Mouse (Mus musculus) lung, embryonic 16.5 days (tissue): ENCODE results near the gene Necap2. TPM values are rescaled to one million over a fixed set of nuclear protein-coding genes. Genes with fewer than 3 reads are reported as not detected.

Source experiments
- ATAC-seq: fragments of 200-750 bp; cut with Nextera tagmentation; 2 replicates; pipeline ENCODE4 v1.8.0; 2017; ENCODE audit warnings: low read depth, mild to moderate bottlenecking, moderate library complexity
- H3K27ac ChIP-seq: fragments of 300-500 bp; sonication (generic); 2 replicates; pipeline ENCODE4 v1.5.1; 2014; ENCODE audit warnings: mild to moderate bottlenecking, control low read depth, low read length
- H3K27me3 ChIP-seq: fragments of 300-500 bp; sonication (generic); 2 replicates; pipeline ENCODE4 v1.6.1; 2014; ENCODE audit warnings: low read depth, low read length, mixed read lengths; ENCODE audit not compliant: control insufficient read depth, insufficient read depth
- H3K36me3 ChIP-seq: fragments of 300-500 bp; sonication (generic); 2 replicates; pipeline ENCODE4 v1.6.1; 2014; ENCODE audit warnings: low read length; ENCODE audit not compliant: control insufficient read depth, insufficient read depth
- H3K4me1 ChIP-seq: fragments of 300-500 bp; sonication (generic); replicated peaks from 2 replicates; pipeline ENCODE4 v1.6.1; 2014; ENCODE audit warnings: low read length, mixed read lengths; ENCODE audit not compliant: control insufficient read depth, insufficient read depth
- H3K4me2 ChIP-seq: fragments of 300-500 bp; sonication (generic); 2 replicates; pipeline ENCODE4 v1.6.1; 2014; ENCODE audit warnings: low read depth, low read length, control low read depth
- H3K4me3 ChIP-seq: fragments of 300-500 bp; sonication (generic); 2 replicates; pipeline ENCODE4 v1.5.1; 2014; ENCODE audit warnings: mild to moderate bottlenecking, low read length, control low read depth
- H3K9ac ChIP-seq: fragments of 300-500 bp; sonication (generic); 2 replicates; pipeline ENCODE4 v1.6.1; 2014; ENCODE audit warnings: low read length, control low read depth
- H3K9me3 ChIP-seq: fragments of 300-500 bp; sonication (generic); 2 replicates; pipeline ENCODE4 v1.6.1; 2016; ENCODE audit warnings: low read length; ENCODE audit not compliant: control insufficient read depth
- WGBS: fragments of 180-500 bp; shearing (Covaris S2); extraction: QIAGEN DNeasy Blood & Tissue Kit; methylation state at CpG from one replicate; pipeline ENCODE4 v1.1.7; 2014; 5-methylcytosine and 5-hydroxymethylcytosine counted together
- polyA plus RNA-seq: library from polyadenylated mRNA; unstranded; fragments of >200 nt; fragmentation: Nextera tagmentation; extraction: Ambion mirVana; gene quantifications from 2 replicates; pipeline ENCODE4 v1.2.1, GENCODE M21; 2015

Necap2 gene
- polyA plus RNA-seq, 1 experiment from 2014 or later = 116 TPM

GRCm38 (mm10) chr4:141053138-141053537 is 25.0 kb downstream of the Necap2 start:
- no peaks in the 10 kb centered on the region for H3K9me3 ChIP-seq
- 52% methylated on average over 8 of the region's 8 CpGs for WGBS
- peaks cover 6% of the 10 kb centered on the region; the same call in 1 of the 2 replicates for H3K4me1 ChIP-seq
- no peak for ATAC-seq
- H3K4me2 ChIP-seq = no peak overlapping the region
- no peak overlapping the region for H3K27ac ChIP-seq
- H3K9ac ChIP-seq = no peak overlapping the region
- no peaks in the 10 kb centered on the region for H3K27me3 ChIP-seq
- peaks cover 9% of the 10 kb centered on the region; the same call in 1 of the 2 replicates for H3K36me3 ChIP-seq
- no peak overlapping the region for H3K4me3 ChIP-seq

GRCm38 (mm10) chr4:141052442-141052841 is 25.7 kb downstream of the Necap2 start:
- Histone ChIP-seq H3K36me3 (peaks cover 9% of the 10 kb centered on the region; the same call in 1 of the 2 replicates), H3K4me2 (no peak overlapping the region), H3K27ac (no peak overlapping the region), H3K27me3 (no peaks in the 10 kb centered on the region), H3K4me3 (no peak overlapping the region), H3K4me1 (peaks cover 6% of the 10 kb centered on the region; the same call in 1 of the 2 replicates), H3K9me3 (no peaks in the 10 kb centered on the region), H3K9ac (no peak overlapping the region)
- 79% methylated on average over 12 of the region's 12 CpGs for WGBS
- no peak for ATAC-seq

GRCm38 (mm10) chr4:141049476-141049835 is 28.7 kb downstream of the Necap2 start:
- H3K9me3 ChIP-seq = no peaks in the 10 kb centered on the region
- WGBS = 42% methylated on average over 4 of the region's 4 CpGs

GRCm38 (mm10) chr4:141048810-141049475 is 29.2 kb downstream of the Necap2 start:
- H3K36me3 ChIP-seq = no peaks in the 10 kb centered on the region
- ATAC-seq = no peak
- WGBS = 84% methylated on average over 17 of the region's 17 CpGs
- H3K9me3 ChIP-seq = no peaks in the 10 kb centered on the region
- no peak overlapping the region for H3K27ac ChIP-seq
- no peak overlapping the region for H3K4me3 ChIP-seq
- H3K27me3 ChIP-seq = no peaks in the 10 kb centered on the region
- no peak overlapping the region for H3K9ac ChIP-seq
- peaks cover 5% of the 10 kb centered on the region; the same call in 1 of the 2 replicates for H3K4me1 ChIP-seq
- no peak overlapping the region for H3K4me2 ChIP-seq

More at GRCm38 (mm10) chr4:141049476-141049835, 28.7 kb downstream of the Necap2 start:
- no peak overlapping the region for H3K4me3 ChIP-seq
- no peak overlapping the region for H3K4me2 ChIP-seq
- no peaks in the 10 kb centered on the region for H3K27me3 ChIP-seq
- no peak overlapping the region for H3K9ac ChIP-seq
- no peak for ATAC-seq
- H3K27ac ChIP-seq = no peak overlapping the region
- no peaks in the 10 kb centered on the region for H3K36me3 ChIP-seq
- H3K4me1 ChIP-seq = peaks cover 6% of the 10 kb centered on the region; the same call in 1 of the 2 replicates

- no peaks in the 10 kb centered on the region; the same call in 1 of the 2 replicates for H3K36me3 ChIP-seq
- WGBS = 11% methylated on average over 8 of the region's 8 CpGs
- H3K4me1 ChIP-seq = peaks cover 7% of the 10 kb centered on the region
Observed at GRCm38 (mm10) chr4:141044816-141045215, 33.3 kb downstream of the Necap2 start.

GRCm38 (mm10) chr4:141041117-141041516 is 37.0 kb downstream of the Necap2 start:
- Histone ChIP-seq H3K4me1 (peaks cover 7% of the 10 kb centered on the region), H3K27me3 (no peaks in the 10 kb centered on the region), H3K4me3 (peak overlapping the region; percentile 8; the same call in 1 of the 2 replicates), H3K27ac (peak overlapping the region; percentile 42; the same call in 1 of the 2 replicates), H3K9me3 (no peaks in the 10 kb centered on the region), H3K9ac (no peak overlapping the region), H3K36me3 (peaks cover 13% of the 10 kb centered on the region; the same call in 1 of the 2 replicates), H3K4me2 (peak overlapping the region; percentile 25)
- peak; percentile 13; the same call in 1 of the 2 replicates for ATAC-seq
- 33% methylated on average over 12 of the region's 12 CpGs for WGBS

More at GRCm38 (mm10) chr4:141044816-141045215, 33.3 kb downstream of the Necap2 start:
- no peak overlapping the region for H3K4me3 ChIP-seq
- H3K9me3 ChIP-seq = no peaks in the 10 kb centered on the region
- peak; percentile 91 for ATAC-seq
- no peak overlapping the region for H3K9ac ChIP-seq
- no peak overlapping the region for H3K4me2 ChIP-seq
- H3K27ac ChIP-seq = peak overlapping the region; percentile 87
- no peaks in the 10 kb centered on the region for H3K27me3 ChIP-seq

GRCm38 (mm10) chr4:141033606-141034549 is 44.3 kb downstream of the Necap2 start:
- WGBS = 66% methylated on average over 27 of the region's 27 CpGs
- Histone ChIP-seq H3K4me1 (peaks cover 10% of the 10 kb centered on the region; the same call in 1 of the 2 replicates), H3K4me2 (no peak overlapping the region), H3K9me3 (no peaks in the 10 kb centered on the region), H3K4me3 (no peak overlapping the region), H3K27me3 (no peaks in the 10 kb centered on the region), H3K9ac (peak overlapping the region; percentile 50), H3K36me3 (peaks cover 13% of the 10 kb centered on the region; the same call in 1 of the 2 replicates), H3K27ac (peak overlapping the region; percentile 60)
- peak; percentile 70 for ATAC-seq

GRCm38 (mm10) chr4:141031733-141032132 is 46.4 kb downstream of the Necap2 start:
- no peak overlapping the region for H3K9ac ChIP-seq
- no peaks in the 10 kb centered on the region for H3K9me3 ChIP-seq
- WGBS = 9% methylated on average over 6 of the region's 6 CpGs
- ATAC-seq = peak; percentile 49
- no peak overlapping the region for H3K27ac ChIP-seq
- H3K4me1 ChIP-seq = peaks cover 10% of the 10 kb centered on the region; the same call in 1 of the 2 replicates
- peaks cover 6% of the 10 kb centered on the region; the same call in 1 of the 2 replicates for H3K36me3 ChIP-seq
- no peak overlapping the region for H3K4me2 ChIP-seq
- no peaks in the 10 kb centered on the region for H3K27me3 ChIP-seq
- no peak overlapping the region for H3K4me3 ChIP-seq
